Mouse (Mus musculus) embryonic facial prominence, embryonic 15.5 days (tissue): ENCODE data around the gene Cacna1b. TPM values are rescaled to one million over a fixed set of nuclear protein-coding genes. Genes with fewer than 3 reads are reported as not detected.

ENCODE experiments used
- ATAC-seq: fragments of 200-750 bp; cut with Nextera tagmentation; 2 replicates; pipeline ENCODE4 v1.8.0; 2017; ENCODE audit warnings: low read depth, moderate TSS enrichment; ENCODE audit not compliant: insufficient number of reproducible peaks, low FRiP score, low TSS enrichment
- H3K27ac ChIP-seq: fragments of 300-500 bp; sonication (generic); replicated peaks from 2 replicates; pipeline ENCODE4 v1.5.1; 2015; ENCODE audit warnings: mild to moderate bottlenecking, inconsistent platforms
- H3K27me3 ChIP-seq: fragments of 300-500 bp; sonication (generic); 2 replicates; pipeline ENCODE4 v1.6.1; 2015; ENCODE audit warnings: inconsistent platforms
- H3K36me3 ChIP-seq: fragments of 300-500 bp; sonication (generic); 2 replicates; pipeline ENCODE4 v1.6.1; 2015; ENCODE audit warnings: mild to moderate bottlenecking, inconsistent platforms
- H3K4me1 ChIP-seq: fragments of 300-500 bp; sonication (generic); 2 replicates; pipeline ENCODE4 v1.6.1; 2015; ENCODE audit warnings: inconsistent platforms
- H3K4me2 ChIP-seq: fragments of 300-500 bp; sonication (generic); replicated peaks from 2 replicates; pipeline ENCODE4 v1.6.1; 2015; ENCODE audit warnings: mild to moderate bottlenecking, inconsistent platforms
- H3K4me3 ChIP-seq: fragments of 300-500 bp; sonication (generic); replicated peaks from 2 replicates; pipeline ENCODE4 v1.5.1; 2015; ENCODE audit warnings: mild to moderate bottlenecking, inconsistent platforms
- H3K9ac ChIP-seq: fragments of 300-500 bp; sonication (generic); 2 replicates; pipeline ENCODE4 v1.6.1; 2015; ENCODE audit warnings: inconsistent platforms
- H3K9me3 ChIP-seq: fragments of 300-500 bp; sonication (generic); replicated peaks from 2 replicates; pipeline ENCODE4 v1.6.1; 2016; ENCODE audit warnings: inconsistent platforms
- WGBS: fragments of 180-500 bp; shearing (Covaris S2); methylation state at CpG from one replicate; pipeline ENCODE4 v1.1.7; 2015; 5-methylcytosine and 5-hydroxymethylcytosine counted together
- polyA plus RNA-seq: library from polyadenylated mRNA; unstranded; fragments of >200 nt; fragmentation: Nextera tagmentation; extraction: Ambion mirVana; gene quantifications from 2 replicates; pipeline ENCODE4 v1.2.1, GENCODE M21; 2015

The Cacna1b gene
- polyA plus RNA-seq, result 1.2 and 1.3 TPM in 2 replicates

DNA sequence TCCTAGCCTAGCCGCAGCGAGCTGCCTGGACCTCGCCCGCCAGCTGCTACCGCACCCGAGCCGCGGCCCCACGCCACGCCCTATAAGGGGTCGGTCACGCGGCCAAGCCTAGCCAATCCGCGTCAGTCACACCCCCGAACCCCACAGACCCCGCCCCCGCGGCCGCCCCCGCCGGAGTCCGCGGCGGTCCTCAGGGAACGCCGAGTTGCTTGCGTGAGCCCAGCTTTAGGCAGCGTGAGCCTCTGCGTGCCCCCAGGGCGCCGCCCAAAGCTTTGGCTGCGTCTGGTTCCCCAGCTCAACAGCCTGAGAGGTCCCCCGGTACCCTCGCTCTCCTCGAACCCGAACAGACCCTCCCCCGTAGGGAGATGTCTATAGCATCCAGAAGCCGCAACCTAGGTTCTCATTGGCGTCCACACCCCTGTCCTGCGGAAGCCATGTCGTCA lies at the start of gene Cacna1b:
Gene Cacna1b, minus strand, starts transcription at position 38 of the 443 bp plus-strand sequence.
- H3K36me3 ChIP-seq, result no peaks in the 10 kb centered on the region
- H3K27ac ChIP-seq, result no peak within 1 kb of the TSS
- ATAC-seq, result peak; percentile 91
- H3K27me3 ChIP-seq, result peaks cover 25% of the 10 kb centered on the region
- peaks cover 22% of the 10 kb centered on the region for H3K4me1 ChIP-seq
- H3K9ac ChIP-seq, result 0 out of 2 replicates have a peak within 1 kb of the TSS, but pooled peaks have one; percentile 7
- under 1% methylated on average over 42 of the region's 42 CpGs for WGBS
- peak within 1 kb of the TSS; percentile 99 for H3K4me2 ChIP-seq
- H3K9me3 ChIP-seq, result no peaks in the 10 kb centered on the region
- peak within 1 kb of the TSS; percentile 57 for H3K4me3 ChIP-seq

DNA sequence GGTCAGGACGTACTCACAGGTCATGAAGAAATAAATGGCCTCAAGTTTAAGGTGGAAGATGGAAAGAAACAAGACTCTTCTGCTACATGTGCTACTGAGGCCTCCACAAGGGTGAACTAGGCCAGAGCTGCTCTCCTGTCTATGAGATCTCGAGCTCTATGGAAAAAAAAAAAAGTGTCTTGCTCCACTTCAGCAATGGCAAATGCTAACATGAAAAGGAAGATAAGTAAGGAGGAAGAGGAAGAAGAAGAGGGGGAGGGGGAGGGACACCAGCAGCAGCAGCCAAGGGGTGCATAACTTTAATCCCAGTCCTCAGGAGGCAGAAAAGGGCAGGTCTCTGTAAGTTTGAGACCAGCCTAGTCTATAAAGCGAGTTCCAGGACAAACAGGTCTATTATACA lies 46.8 kb upstream of the Cacna1b start:
- Histone ChIP-seq H3K9ac (no peak overlapping the region), H3K27ac (no peak overlapping the region), H3K4me1 (no peaks in the 10 kb centered on the region), H3K4me2 (no peak overlapping the region), H3K27me3 (no peaks in the 10 kb centered on the region), H3K9me3 (no peaks in the 10 kb centered on the region), H3K36me3 (peaks cover 88% of the 10 kb centered on the region), H3K4me3 (no peak overlapping the region)
- ATAC-seq, result no peak
- WGBS, result 85% methylated on average over 3 of the region's 3 CpGs

GRCm38 (mm10) chr2:24807691-24808090 lies 44.7 kb upstream of the Cacna1b start:
- H3K36me3 ChIP-seq, result peaks cover 92% of the 10 kb centered on the region
- H3K4me3 ChIP-seq, result no peak overlapping the region
- no peaks in the 10 kb centered on the region for H3K27me3 ChIP-seq
- no peak overlapping the region for H3K4me2 ChIP-seq
- no peaks in the 10 kb centered on the region for H3K9me3 ChIP-seq
- 95% methylated on average over 10 of the region's 10 CpGs for WGBS
- no peak for ATAC-seq
- no peak overlapping the region for H3K27ac ChIP-seq
- no peaks in the 10 kb centered on the region for H3K4me1 ChIP-seq
- H3K9ac ChIP-seq, result no peak overlapping the region

DNA sequence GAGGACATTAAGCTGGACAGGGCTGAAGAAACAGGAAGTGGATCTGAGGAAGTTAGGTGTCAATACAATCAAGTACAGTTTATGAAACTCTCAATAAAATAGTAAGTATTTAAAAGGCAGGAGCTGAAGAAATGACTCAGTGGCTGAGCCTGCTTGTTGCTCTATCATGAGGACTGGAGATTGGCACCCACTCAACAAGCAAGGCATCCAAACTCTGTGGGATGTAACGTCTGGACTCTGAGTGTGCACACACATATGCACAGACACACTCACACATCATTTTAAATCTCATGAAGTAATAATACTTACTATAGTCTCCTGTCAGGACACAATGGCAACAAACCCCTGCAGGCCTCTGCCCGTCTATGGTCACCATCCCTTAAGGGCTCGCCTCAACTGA lies 44.1 kb upstream of the Cacna1b start:
- no peaks in the 10 kb centered on the region for H3K4me1 ChIP-seq
- no peak overlapping the region for H3K27ac ChIP-seq
- H3K4me3 ChIP-seq, result no peak overlapping the region
- peaks cover 91% of the 10 kb centered on the region for H3K36me3 ChIP-seq
- no peak overlapping the region for H3K4me2 ChIP-seq
- no peaks in the 10 kb centered on the region for H3K27me3 ChIP-seq
- no peak overlapping the region for H3K9ac ChIP-seq
- WGBS, result 89% methylated on average over 3 of the region's 3 CpGs
- no peak for ATAC-seq
- no peaks in the 10 kb centered on the region for H3K9me3 ChIP-seq

DNA sequence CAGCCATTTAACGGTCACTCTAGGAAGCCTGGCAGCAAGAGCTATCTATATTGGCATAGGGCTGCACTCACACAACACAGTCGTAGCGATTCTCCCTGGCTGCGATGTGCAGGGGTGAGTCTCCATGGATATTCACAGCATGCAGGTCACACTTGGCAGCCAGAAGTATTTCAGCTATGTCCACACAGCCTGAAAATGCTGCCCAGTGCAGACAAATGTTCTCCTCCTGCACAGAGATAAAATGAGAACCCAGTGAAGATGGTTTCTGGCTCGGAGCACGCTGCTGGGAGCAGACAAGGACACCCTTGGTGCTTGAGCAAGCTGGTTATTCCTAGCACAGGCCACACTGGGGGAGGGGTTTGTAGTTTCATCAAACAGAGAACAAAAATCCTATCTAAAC lies 43.2 kb upstream of the Cacna1b start:
- Histone ChIP-seq H3K9ac (no peak overlapping the region), H3K36me3 (peaks cover 95% of the 10 kb centered on the region), H3K27me3 (no peaks in the 10 kb centered on the region), H3K4me2 (no peak overlapping the region), H3K4me3 (no peak overlapping the region), H3K27ac (no peak overlapping the region), H3K9me3 (no peaks in the 10 kb centered on the region), H3K4me1 (no peaks in the 10 kb centered on the region)
- no peak for ATAC-seq
- WGBS, result 94% methylated on average over 6 of the region's 6 CpGs

DNA sequence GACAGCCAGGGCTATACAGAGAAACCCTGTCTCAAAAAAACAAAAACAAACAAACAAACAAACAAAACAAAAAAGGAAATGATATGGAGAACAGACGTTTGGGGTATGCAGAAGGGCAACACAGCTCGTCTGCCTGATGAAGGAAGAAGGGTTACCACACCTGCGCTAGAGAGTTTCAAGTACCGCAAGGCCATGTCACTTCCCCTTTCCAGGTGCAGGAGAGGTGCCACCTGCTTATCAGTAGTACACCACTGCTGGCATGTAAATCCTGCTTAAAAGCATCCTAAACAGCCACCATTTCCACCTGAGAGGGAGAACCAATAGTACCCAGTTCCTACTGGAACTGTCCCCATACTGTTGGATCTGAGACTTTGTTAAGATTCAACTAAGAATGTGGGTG lies 42.7 kb upstream of the Cacna1b start:
- Histone ChIP-seq H3K27me3 (no peaks in the 10 kb centered on the region), H3K36me3 (peaks cover 95% of the 10 kb centered on the region)
- WGBS, result 90% methylated on average over 4 of the region's 4 CpGs

DNA sequence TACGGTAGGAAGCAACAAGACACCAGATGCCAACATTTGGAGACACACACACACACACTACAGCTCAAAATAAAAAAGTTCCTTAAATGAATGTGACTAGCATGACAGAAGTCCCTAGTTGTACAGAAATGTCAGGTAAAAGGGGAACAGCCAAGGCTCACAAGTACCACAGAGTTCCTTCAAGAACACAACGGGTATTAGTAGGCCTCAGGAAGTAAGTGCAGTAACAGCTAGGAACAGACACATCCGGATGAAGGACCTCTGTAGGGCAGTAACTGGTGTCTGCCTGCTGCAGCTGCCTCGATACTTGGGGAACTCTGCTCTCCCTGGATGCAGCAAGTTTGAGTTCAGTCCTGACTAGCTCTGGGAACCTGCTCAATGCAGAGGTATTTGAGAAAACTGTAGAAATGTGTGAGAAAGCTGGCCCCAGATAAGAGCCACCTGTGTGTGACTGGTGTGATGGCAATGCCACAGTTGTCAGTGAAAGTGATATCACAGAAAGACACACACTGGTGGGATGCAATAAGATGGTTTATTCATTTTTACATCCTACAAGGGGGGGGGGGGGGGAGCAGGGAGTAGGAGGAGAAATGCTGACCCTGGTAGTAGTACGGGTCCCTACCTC lies 34.0 kb upstream of the Cacna1b start:
- Histone ChIP-seq H3K4me1 (no peaks in the 10 kb centered on the region), H3K4me2 (no peak overlapping the region), H3K36me3 (peaks cover 78% of the 10 kb centered on the region), H3K9me3 (no peaks in the 10 kb centered on the region), H3K4me3 (no peak overlapping the region), H3K27me3 (no peaks in the 10 kb centered on the region), H3K27ac (no peak overlapping the region), H3K9ac (no peak overlapping the region)
- 87% methylated on average over 5 of the region's 5 CpGs for WGBS
- ATAC-seq, result no peak

More for the DNA sequence above, 42.7 kb upstream of the Cacna1b start:
- Histone ChIP-seq H3K9ac (no peak overlapping the region), H3K9me3 (no peaks in the 10 kb centered on the region), H3K27ac (no peak overlapping the region), H3K4me2 (no peak overlapping the region), H3K4me1 (no peaks in the 10 kb centered on the region), H3K4me3 (no peak overlapping the region)
- no peak for ATAC-seq

- Histone ChIP-seq H3K27ac (no peak overlapping the region), H3K36me3 (peaks cover 23% of the 10 kb centered on the region), H3K4me2 (no peak overlapping the region), H3K27me3 (no peaks in the 10 kb centered on the region), H3K9me3 (no peaks in the 10 kb centered on the region), H3K4me1 (no peaks in the 10 kb centered on the region), H3K9ac (no peak overlapping the region), H3K4me3 (no peak overlapping the region)
- 30% methylated on average over 4 of the region's 4 CpGs for WGBS
- ATAC-seq, result no peak
Measured at GRCm38 (mm10) chr2:24787250-24787649, 24.3 kb upstream of the Cacna1b start.

GRCm38 (mm10) chr2:24781253-24781652 lies 18.3 kb upstream of the Cacna1b start:
- H3K4me1 ChIP-seq, result no peaks in the 10 kb centered on the region
- H3K9ac ChIP-seq, result no peak overlapping the region
- H3K27me3 ChIP-seq, result no peaks in the 10 kb centered on the region
- no peak overlapping the region for H3K27ac ChIP-seq
- H3K4me2 ChIP-seq, result no peak overlapping the region
- no peaks in the 10 kb centered on the region for H3K9me3 ChIP-seq
- H3K36me3 ChIP-seq, result no peaks in the 10 kb centered on the region
- no peak for ATAC-seq
- H3K4me3 ChIP-seq, result no peak overlapping the region
- 51% methylated on average over 4 of the region's 4 CpGs for WGBS

DNA sequence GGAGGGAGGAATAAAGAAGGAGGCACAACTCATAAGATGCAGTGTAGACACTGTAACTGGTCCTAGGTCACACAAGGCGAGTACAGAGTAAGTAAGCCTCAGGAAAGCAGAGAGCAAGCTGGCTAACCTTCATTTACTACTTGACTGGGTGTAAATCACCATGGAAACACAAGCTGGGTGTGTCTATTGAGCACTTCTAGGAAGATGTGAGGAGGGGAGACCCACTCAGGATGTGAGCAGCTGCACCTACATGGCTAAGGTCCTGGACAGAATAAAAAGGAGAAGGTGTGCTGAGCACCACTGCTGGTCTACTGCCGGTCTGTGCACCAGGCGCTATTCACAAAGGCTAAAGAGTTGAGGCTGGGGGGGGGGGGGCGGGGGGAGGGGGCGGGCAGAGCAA lies 13.9 kb upstream of the Cacna1b start:
- ATAC-seq, result no peak

DNA sequence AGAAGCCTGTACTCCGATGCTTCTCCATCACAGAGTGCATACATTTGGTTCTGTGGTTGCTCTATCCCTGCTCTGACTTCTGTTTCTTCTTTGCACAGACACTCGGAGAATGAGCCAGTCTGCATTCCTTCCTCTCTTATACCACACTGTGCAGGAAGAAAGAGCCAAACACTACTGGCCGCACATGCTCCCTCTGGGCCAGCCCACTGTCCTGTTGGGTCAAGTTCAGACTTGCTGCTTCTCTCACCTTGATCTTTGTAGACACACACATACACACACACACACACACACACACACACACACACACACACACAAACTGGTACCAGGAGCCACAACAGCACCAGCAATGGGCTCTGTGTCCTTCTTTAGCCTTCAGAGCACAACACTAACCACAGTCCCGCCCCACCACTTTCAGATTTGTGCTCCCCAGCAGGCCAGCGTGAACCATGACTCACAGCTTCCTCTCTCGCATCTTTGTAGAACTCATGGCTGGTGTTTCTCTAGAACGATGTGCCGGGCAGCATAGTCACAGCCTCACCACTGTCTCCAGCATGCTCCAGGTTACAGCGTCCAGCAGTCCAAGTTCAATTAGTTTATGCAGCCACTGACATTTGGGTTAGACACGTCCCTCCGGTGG lies 13.1 kb upstream of the Cacna1b start:
- H3K4me2 ChIP-seq, result no peak overlapping the region
- H3K36me3 ChIP-seq, result no peaks in the 10 kb centered on the region
- H3K4me3 ChIP-seq, result no peak overlapping the region
- H3K9me3 ChIP-seq, result no peaks in the 10 kb centered on the region
- no peak overlapping the region for H3K27ac ChIP-seq
- whole genome bisulfite sequencing, result 73% methylated on average over 11 of the region's 11 CpGs
- H3K27me3 ChIP-seq, result no peaks in the 10 kb centered on the region
- H3K4me1 ChIP-seq, result no peaks in the 10 kb centered on the region
- no peak overlapping the region for H3K9ac ChIP-seq
- ATAC-seq, result no peak

More for the DNA sequence above, 13.9 kb upstream of the Cacna1b start:
- H3K4me2 ChIP-seq, result no peak overlapping the region
- H3K4me1 ChIP-seq, result no peaks in the 10 kb centered on the region
- H3K9me3 ChIP-seq, result no peaks in the 10 kb centered on the region
- H3K27ac ChIP-seq, result no peak overlapping the region
- H3K27me3 ChIP-seq, result no peaks in the 10 kb centered on the region
- WGBS, result 18% methylated on average over 4 of the region's 5 CpGs
- H3K4me3 ChIP-seq, result no peak overlapping the region
- H3K9ac ChIP-seq, result no peak overlapping the region
- H3K36me3 ChIP-seq, result no peaks in the 10 kb centered on the region

GRCm38 (mm10) chr2:24774832-24775231 lies 11.9 kb upstream of the Cacna1b start:
- Histone ChIP-seq H3K27ac (no peak overlapping the region), H3K9ac (no peak overlapping the region), H3K36me3 (no peaks in the 10 kb centered on the region), H3K4me1 (no peaks in the 10 kb centered on the region), H3K4me3 (no peak overlapping the region), H3K27me3 (no peaks in the 10 kb centered on the region), H3K4me2 (no peak overlapping the region), H3K9me3 (no peaks in the 10 kb centered on the region)
- 56% methylated on average over 7 of the region's 7 CpGs for WGBS
- no peak for ATAC-seq
